Comparison of ENCODE assay signal across 8 mouse cellular contexts in the genomic region with DNA sequence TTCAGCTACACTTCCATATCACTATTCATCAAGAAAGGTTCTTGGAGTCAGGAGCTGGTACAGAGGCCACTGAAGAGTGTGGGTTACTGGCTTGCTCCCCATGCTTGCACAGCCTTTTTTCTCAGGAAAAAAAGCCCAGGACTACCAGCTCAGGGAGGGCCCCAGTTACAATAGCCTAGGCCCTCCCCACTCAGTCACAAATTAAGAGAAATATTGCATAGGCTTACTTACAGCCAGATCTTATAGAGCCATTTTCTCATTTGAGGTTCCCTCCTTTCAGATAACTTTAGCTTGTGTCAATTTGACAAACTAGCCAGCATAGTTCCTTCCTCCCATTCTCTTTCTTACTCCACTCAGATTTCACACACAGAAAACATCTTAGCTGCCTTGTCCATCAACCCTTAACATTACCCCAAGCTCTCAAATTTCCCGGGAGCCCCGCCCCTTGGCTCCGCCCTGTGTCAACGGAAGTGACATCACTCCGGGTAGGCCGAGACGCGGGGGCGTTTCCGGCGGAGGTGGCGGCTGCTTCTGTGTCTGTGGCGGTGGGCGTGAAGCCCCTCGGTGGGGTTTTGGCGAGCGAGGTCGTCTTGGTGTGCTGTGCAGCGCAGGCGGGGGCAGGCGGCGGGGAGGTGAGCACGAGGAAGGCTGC. TPM values are rescaled to one million over a fixed set of nuclear protein-coding genes. Genes with fewer than 3 reads are reported as not detected.
DNase-seq lines count a peak whose midpoint lies in the region; ATAC-seq lines count a peak whose summit lies in the region.

A gene (plus strand): TSS at position 473 of the 652 bp plus-strand sequence.

- H3K9ac ChIP-seq in intestine, embryonic 15.5 days = peak within 1 kb of the TSS; percentile 84

- intact Hi-C loops in left cerebral cortex, postnatal 14 days (cut with DNase I) = no loop called here

- peak; percentile 96 for ATAC-seq in intestine, embryonic 15.5 days
- peak; percentile 97 for ATAC-seq in megakaryocyte-erythroid progenitor cell, adult 5-6 weeks (replicated peaks; ENCODE audit: low FRiP score, low TSS enrichment, poor library complexity, severe bottlenecking)

- H3K27me3 ChIP-seq in intestine, embryonic 15.5 days (replicated peaks) = no peaks in the 10 kb centered on the region

- H3K4me1 ChIP-seq in intestine, embryonic 15.5 days (replicated peaks) = peaks cover 3% of the 10 kb centered on the region

- H3K27ac ChIP-seq in intestine, embryonic 15.5 days = peak within 1 kb of the TSS; percentile 88

- DNase-seq in adrenal gland, adult 8-10 months = peak; percentile 83
- peak; percentile 97 for DNase-seq in embryo, embryonic 9.5 days (ENCODE audit: extremely low spot score)
- DNase-seq in gastrocnemius, postnatal 4 days (ENCODE audit: low spot score in 2 of 2) = peak; percentile 85 to 93
- DNase-seq in left cerebral cortex, postnatal 14 days (ENCODE audit: low spot score in 2 of 2) = peak; percentile 87 to 90
- peak; percentile 90 for DNase-seq in right cerebral cortex, postnatal 14 days
- peak; percentile 91 to 92 for DNase-seq in urinary bladder, postnatal 36 days (ENCODE audit: low spot score in 2 of 2)

- no peaks in the 10 kb centered on the region for H3K36me3 ChIP-seq in intestine, embryonic 15.5 days

- H3K4me2 ChIP-seq in intestine, embryonic 15.5 days (replicated peaks) = peak within 1 kb of the TSS; percentile 72

- no peaks in the 10 kb centered on the region for H3K9me3 ChIP-seq in intestine, embryonic 15.5 days

- 2% methylated on average over 23 of the region's 23 CpGs for WGBS in intestine, embryonic 15.5 days

- peak within 1 kb of the TSS; percentile 90 for H3K4me3 ChIP-seq in intestine, embryonic 15.5 days (replicated peaks)

RNA-seq across cellular contexts. Expression of the gene that starts here (rescaled TPM):
- 10 to 100 TPM; 10.4 to 11.4 (median 10.8) TPM for total RNA-seq in adrenal gland, adult 8-10 months (2022)
- total RNA-seq in gastrocnemius, postnatal 4 days (2021) = 10 to 100 TPM; 11.8 to 12.5 TPM
- 29.6 and 29.9 TPM in 2 replicates for polyA plus RNA-seq in intestine, embryonic 15.5 days (2015; fragmentation: Nextera tagmentation; extraction: Ambion mirVana)
- 10 to 100 TPM; 15.3 to 15.6 TPM for total RNA-seq in left cerebral cortex, postnatal 14 days (2021)
- total RNA-seq in megakaryocyte-erythroid progenitor cell, adult 5-6 weeks (2014; fragmentation: Nextera tagmentation) = 14.2 and 25.0 TPM in 2 replicates
- total RNA-seq in megakaryocyte-erythroid progenitor cell, adult 5-6 weeks (2017) = 4.8 and 6.0 TPM in 2 replicates

Comparison
In these comparisons a context has a peak if more than half of its experiments do, and no peak if none do; other contexts are left out.
1. Peak in every context shown above with its lines: DNase-seq, ATAC-seq, H3K4me3 ChIP-seq and H3K27ac ChIP-seq.